Mouse (Mus musculus) cortical plate, adult 2 months (tissue): Measurements from ENCODE around the gene Ldlrad3.

ENCODE experiments used
- CTCF ChIP-seq: fragments of 200-500 bp; IDR thresholded peaks from 2 replicates; pipeline ENCODE4 v1.5.1; 2011; ENCODE audit warnings: mild to moderate bottlenecking, control low read depth, low read length; ENCODE audit not compliant: insufficient read depth; ENCODE audit errors: extremely low read depth
- POLR2A ChIP-seq: fragments of 200-500 bp; IDR thresholded peaks from 2 replicates; pipeline ENCODE4 v1.6.1; 2011; ENCODE audit warnings: mild to moderate bottlenecking, low read length, control low read depth; ENCODE audit not compliant: insufficient read depth; ENCODE audit errors: extremely low read depth

DNA sequence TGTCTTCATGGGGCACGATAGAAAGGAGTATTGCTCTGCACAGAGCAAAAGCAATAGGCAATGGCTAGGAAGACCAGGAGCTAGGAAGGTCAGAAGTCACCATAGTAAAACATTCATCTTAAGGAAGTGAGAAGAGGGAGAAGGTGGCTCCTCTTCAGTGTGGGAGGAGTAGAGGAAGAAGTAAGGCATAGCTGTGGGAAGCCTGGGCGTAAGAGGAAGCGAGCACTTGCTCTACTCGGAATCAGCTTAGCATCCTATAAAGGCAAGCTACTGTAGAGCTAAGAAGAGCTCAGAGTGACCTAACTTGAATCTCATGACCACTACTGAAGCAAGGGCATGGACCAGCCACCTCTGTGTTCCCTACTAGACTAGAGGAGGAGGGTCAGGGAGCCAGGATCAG lies 263.9 kb downstream of the Ldlrad3 start:
- TF ChIP-seq CTCF: no peak
- TF ChIP-seq POLR2A: no peak
